Mouse (Mus musculus) stomach, adult 2 months (tissue): ENCODE results near the gene Inka1. TPM values are rescaled to one million over a fixed set of nuclear protein-coding genes. Genes with fewer than 3 reads are reported as not detected.

Experiments
- polyA plus RNA-seq: library from polyadenylated mRNA; depleted of rRNA; stranded (reverse); fragments of >200 nt; gene quantifications from 2 replicates; pipeline ENCODE4 v1.2.3, GENCODE M21; 2012; rRNA removed

Inka1 gene
- 8.1 and 8.3 TPM in 2 replicates for polyA plus RNA-seq

GRCm38 (mm10) chr9:107985131-107986119 lies at the start of gene Inka1:
Gene Inka1, minus strand, starts transcription at chr9:107985879.

GRCm38 (mm10) chr9:108001922-108002770 lies 16.5 kb upstream of the Inka1 start, which contains the start of gene Ip6k1:
Gene Ip6k1, plus strand, starts transcription at chr9:108002501.

GRCm38 (mm10) chr9:107996049-107996448 lies 10.4 kb upstream of the Inka1 start, which contains the start of gene Gm20662:
Gene Gm20662, plus strand, starts transcription at chr9:107996349.

GRCm38 (mm10) chr9:107992197-107992596 lies 6.5 kb upstream of the Inka1 start, which contains the start of gene Cdhr4:
Gene Cdhr4, plus strand, starts transcription at chr9:107992497.

GRCm38 (mm10) chr9:107982681-107983346 lies 2.9 kb downstream of the Inka1 start, which contains the start of gene Gm20661:
Gene Gm20661, plus strand, starts transcription at chr9:107983058.

GRCm38 (mm10) chr9:107975399-107976386 lies 10.0 kb downstream of the Inka1 start, which contains the start of gene Uba7:
Gene Uba7, plus strand, starts transcription at chr9:107975505.

GRCm38 (mm10) chr9:107949922-107950235 lies 35.8 kb downstream of the Inka1 start, which contains the start of gene Traip:
Gene Traip, plus strand, starts transcription at chr9:107950136.

GRCm38 (mm10) chr9:107935374-107935773 lies 50.3 kb downstream of the Inka1 start, which contains the start of gene Camkv:
Gene Camkv, plus strand, starts transcription at chr9:107935674.

Other genes starting within 250 kb of the Inka1 start
- 18.1 and 30.1 TPM in 2 replicates for gene Rbm5, start 214.9 kb downstream of the Inka1 start, polyA plus RNA-seq
- 4.0 and 5.3 TPM in 2 replicates for gene Rbm6, start 112.6 kb downstream of the Inka1 start, polyA plus RNA-seq
- gene Mon1a, start 97.7 kb downstream of the Inka1 start, polyA plus RNA-seq = 38.1 and 50.7 TPM in 2 replicates
- gene Mst1r, start 79.0 kb downstream of the Inka1 start, polyA plus RNA-seq = 78.7 and 86.7 TPM in 2 replicates
- not detected in 2 replicates for gene Actl11, start 57.4 kb downstream of the Inka1 start, polyA plus RNA-seq
- 0.16 and 0.43 TPM in 2 replicates for gene Camkv, start 50.2 kb downstream of the Inka1 start, polyA plus RNA-seq
- gene Traip, start 35.7 kb downstream of the Inka1 start, polyA plus RNA-seq = 0.88 and 2.2 TPM in 2 replicates
- 24.3 and 29.0 TPM in 2 replicates for gene Uba7, start 10.4 kb downstream of the Inka1 start, polyA plus RNA-seq
- gene Gm20661, start 2.8 kb downstream of the Inka1 start, polyA plus RNA-seq = 0.04 TPM in 1 of 2 replicates, not detected in the other
- gene Cdhr4, start 6.6 kb upstream of the Inka1 start, polyA plus RNA-seq = 0.63 and 0.74 TPM in 2 replicates
- gene Gm20662, start 10.5 kb upstream of the Inka1 start, polyA plus RNA-seq = 0.10 TPM in 1 of 2 replicates, not detected in the other
- 38.4 and 50.1 TPM in 2 replicates for gene Ip6k1, start 16.6 kb upstream of the Inka1 start, polyA plus RNA-seq
- 12.7 and 13.3 TPM in 2 replicates for gene Gmppb, start 63.4 kb upstream of the Inka1 start, polyA plus RNA-seq
- 4.8 and 8.3 TPM in 2 replicates for gene Amigo3, start 67.3 kb upstream of the Inka1 start, polyA plus RNA-seq
- 1.8 and 2.7 TPM in 2 replicates for gene Mst1, start 94.6 kb upstream of the Inka1 start, polyA plus RNA-seq
- gene Rnf123, start 97.5 kb upstream of the Inka1 start, polyA plus RNA-seq = 37.7 and 49.7 TPM in 2 replicates
- gene Apeh, start 108.7 kb upstream of the Inka1 start, polyA plus RNA-seq = 65.0 and 72.5 TPM in 2 replicates
- 0.91 and 0.92 TPM in 2 replicates for gene Bsn, start 204.5 kb upstream of the Inka1 start, polyA plus RNA-seq